Mouse (Mus musculus) CD8-positive naive resting alpha-beta T cell, adult 2 months (primary cell): ENCODE measurements around the gene Gga3.
"Not testable (repeated sequence)": the region's sequence is repeated elsewhere in the genome, so short reads cannot be mapped to it uniquely, and the experiment has no call there.

Experiments
- DNase-seq, 2 experiments: peaks; one replicate each; pipeline ENCODE4 v3.0.0; 2022; ENCODE audit warnings: low read depth in 2 of 2, low spot score in 2 of 2

The Gga3 gene

DNA sequence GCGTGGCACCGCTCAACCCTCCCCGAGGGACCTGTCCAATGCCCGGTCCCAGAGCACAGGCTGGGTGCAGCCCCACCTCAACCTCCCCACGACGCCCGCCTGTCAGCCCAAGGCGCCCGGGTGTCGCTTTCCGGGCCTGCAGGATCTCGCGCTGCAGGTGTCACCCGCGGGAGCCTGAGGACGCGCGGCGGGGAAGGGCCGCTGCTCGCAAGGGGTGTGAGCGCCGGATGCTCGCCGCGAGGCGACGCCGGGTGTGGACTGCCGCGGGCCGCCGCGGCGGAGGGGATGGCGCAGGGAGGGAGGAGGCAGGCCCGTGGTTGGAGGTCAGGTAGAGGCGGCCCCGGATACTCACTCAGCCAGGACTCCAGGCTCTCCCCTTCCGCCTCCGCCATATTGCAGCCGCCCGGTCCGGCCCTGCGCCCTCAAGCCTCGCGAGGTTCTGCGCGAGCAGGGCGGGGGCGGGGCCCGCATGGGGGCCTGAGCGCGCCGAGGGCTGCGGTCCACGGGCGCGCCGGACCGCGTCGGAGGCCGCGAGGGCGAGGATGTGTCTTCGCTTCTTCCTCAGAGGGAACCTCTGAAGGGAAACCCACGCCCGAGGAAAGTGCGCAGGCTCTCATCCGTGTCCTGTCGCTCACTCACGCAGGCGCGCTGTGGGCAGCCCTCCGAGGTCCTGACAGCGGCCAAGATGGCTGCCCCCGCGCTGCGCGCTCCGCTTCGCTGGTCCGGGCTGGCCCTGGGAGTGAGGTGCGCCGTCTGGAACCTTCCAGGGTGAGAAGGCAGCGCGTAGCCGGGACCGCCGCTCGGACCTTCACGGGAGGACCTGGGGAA lies at the start of gene Gga3, which contains the start of gene Mrps7:
Gene Gga3, minus strand, starts transcription at position 576 of the 828 bp plus-strand sequence.
Gene Mrps7, plus strand, starts transcription at position 450 of the 828 bp plus-strand sequence.
- peak; percentile 91 to 92 for DNase-seq

DNA sequence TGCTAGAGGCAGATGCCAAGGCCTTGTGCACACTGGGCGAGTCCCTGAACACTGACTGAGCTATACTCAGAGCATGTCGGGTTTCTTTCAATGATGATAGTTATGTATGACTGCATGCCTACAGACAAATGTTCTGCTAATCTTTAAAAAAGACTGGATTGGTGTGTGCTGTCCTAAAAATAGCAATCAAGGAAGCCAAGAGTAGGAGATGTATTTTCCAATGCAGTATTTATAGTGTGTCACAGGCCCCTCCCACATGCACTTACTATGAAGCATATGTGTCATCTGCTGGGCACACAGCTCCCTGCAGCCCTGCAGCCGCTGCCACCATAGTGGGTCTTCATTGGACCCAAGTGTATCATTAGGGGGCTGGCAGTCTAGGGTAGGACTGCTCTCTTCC lies 49.3 kb upstream of the Gga3 start:
- DNase-seq, result no peak

DNA sequence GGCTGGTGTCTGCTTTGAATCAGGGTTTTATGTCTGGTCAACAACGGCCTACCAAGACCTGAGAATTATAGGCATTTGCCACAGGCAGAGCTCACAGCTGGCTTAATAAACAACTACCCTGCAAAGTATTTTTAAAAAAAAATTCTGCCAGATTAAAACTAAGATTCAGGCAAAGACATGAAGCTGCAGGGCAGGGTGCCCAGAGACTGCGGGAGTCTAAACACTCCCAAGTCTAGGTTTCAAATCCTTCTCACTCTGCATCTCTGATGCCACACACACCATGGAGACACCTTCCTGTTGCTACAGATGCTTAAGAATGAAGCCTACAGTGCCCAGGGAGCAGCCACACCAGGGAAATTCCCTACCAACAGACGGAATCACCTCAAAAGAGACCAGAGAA lies 47.8 kb upstream of the Gga3 start:
- no peak for DNase-seq

DNA sequence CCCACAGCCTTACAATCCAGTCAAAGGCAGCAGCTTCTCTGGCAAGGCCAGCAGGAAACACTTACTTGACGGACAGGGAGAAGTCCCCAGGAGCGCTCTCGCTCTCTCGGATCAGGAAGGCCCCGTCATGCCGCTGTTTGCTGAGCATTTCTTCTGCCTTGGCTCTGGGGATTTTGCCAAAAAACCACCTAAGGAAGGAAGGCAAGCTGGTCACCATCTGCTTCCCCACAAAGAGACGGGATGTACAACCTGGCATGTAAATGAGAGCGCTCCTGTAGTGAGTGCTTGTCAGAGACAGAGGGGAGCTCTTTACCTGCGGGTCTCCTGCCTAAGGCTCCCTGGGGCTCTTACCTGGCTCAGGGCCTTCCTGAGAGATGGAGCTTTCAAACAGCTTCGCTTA lies 45.9 kb upstream of the Gga3 start:
- DNase-seq, result no peak

DNA sequence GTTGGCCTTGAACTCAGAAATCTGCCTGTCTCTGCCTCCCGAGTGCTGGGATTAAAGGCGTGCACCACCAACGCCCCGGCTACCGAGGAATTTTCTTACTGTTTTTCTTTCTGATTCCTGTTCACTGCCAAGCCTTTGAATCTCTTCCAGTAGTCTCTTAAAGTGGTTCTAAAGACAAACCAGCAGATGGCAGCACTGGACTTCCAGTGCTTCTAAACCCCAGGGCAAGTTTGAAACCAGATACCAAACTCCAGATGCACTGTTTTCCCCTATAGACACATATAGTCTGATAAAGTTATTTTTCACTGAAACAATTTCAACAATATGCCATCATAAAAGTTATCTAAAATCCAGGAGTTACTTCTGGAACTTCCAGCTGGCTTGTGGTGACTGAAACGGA lies 43.6 kb upstream of the Gga3 start:
- peak; percentile 48 to 67 for DNase-seq

DNA sequence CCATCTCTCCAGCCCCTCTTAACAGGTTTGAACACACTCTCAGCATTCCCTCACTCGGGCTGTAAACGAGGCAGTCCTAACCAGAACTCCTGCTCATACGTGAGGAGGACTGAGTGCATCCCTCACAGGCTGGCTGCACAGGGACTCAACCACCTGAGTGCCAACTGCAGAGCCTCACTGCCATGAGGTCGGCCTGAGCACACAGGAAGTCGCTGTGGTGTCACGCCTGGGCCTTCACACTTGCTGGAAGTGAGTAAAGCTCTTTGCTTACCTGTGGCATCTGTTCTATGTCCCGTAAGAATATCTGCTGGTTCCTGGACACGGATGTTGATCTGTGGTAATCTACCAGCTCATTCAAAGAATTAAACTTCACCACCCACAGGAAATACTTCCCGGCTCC lies 42.6 kb upstream of the Gga3 start:
- DNase-seq, result no peak

DNA sequence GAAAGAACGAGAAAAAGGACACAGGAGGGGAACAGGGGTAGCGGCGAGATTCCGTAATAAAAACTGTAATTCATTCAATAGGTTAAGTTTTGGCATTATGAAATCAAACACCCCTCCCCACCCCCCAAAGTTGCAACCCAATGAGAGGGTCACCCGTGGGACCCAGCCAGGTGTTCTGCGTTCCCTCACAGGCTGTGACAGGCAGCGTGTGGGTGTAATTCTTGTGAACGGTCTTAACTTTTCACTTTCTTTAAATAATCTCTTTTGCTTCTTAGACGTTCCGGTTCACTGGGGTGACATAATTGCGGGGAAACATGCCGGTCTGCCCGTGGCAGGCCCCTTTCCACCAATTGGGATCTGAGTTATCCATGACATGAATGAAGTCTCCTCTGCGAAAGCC lies 41.6 kb upstream of the Gga3 start:
- not testable (repeated sequence) for DNase-seq

DNA sequence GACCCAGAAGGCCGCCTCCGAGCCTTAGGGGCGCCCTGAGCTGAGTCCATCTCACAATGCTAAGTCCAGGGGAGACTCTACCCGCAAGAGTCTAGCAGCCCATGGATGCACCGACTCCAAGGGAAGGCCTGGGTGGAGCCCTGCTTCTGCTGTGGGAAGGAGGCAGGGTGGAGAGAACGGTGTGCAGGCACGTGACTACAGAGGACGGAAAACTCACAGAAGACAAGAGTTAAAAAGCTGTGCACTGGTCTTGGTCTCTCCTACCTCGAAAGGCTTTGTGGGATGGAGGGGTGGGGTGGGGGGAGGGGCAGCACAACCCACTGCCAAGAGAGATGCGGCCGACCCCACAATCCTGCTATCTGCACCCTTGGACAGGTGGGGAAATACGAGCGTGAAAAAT lies 40.5 kb upstream of the Gga3 start:
- no peak for DNase-seq

DNA sequence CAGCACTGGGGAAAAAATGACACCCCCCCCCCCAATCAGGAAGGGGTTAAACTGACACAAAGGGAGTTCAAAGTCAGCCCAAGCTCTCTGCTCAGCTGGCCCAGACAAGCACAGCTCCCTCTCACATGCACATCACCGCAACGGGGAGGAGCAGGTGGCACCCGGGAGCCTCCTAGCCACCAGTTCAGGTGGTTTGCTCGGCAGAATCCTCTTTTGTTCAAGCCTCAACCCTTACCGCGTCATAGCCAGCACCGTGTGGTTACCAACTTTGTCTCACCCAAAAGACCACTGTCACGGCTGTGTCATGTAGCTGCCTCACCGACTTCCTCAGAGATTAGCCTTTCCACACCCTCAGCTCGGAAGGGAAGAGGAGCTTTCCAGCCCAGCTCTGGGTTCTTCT lies 39.4 kb upstream of the Gga3 start:
- DNase-seq, result peak; percentile 47 to 50

DNA sequence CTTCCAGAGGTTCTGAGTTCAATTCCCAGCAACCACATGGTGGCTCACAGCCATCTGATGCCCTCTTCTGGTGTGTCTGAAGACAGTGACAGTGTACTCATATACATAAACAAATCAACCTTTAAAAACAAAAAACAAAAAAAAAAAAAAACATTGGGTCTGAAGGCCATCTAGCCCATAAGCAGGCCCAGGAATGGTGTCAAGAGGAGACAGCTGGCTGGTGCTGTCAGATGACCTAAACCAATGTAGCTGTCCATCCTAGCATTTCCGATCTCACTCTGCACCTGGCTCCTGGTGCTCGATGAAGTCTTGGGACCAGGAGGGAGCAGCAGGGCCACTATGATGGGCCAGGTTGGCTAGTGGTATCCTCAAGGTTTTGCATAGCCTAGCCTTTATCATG lies 38.9 kb upstream of the Gga3 start:
- no peak for DNase-seq

DNA sequence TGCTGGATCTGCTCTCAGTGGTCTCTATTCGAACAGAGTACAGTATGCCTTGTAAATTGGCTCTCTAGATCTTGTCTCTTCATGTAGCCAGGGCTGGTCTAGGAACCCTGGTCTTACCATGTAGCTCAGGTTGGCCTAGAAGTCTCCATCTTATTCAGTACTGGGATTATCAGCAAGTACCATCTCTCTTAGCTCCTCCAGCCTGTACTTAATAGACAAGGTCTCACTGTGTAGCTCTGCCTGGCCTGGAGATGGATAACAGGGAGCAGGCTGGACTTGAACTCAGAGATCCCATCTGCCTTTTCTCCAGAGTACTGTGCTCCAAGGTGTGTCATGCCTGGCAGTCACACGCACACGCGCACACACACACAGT lies 37.8 kb upstream of the Gga3 start:
- DNase-seq, result no peak

DNA sequence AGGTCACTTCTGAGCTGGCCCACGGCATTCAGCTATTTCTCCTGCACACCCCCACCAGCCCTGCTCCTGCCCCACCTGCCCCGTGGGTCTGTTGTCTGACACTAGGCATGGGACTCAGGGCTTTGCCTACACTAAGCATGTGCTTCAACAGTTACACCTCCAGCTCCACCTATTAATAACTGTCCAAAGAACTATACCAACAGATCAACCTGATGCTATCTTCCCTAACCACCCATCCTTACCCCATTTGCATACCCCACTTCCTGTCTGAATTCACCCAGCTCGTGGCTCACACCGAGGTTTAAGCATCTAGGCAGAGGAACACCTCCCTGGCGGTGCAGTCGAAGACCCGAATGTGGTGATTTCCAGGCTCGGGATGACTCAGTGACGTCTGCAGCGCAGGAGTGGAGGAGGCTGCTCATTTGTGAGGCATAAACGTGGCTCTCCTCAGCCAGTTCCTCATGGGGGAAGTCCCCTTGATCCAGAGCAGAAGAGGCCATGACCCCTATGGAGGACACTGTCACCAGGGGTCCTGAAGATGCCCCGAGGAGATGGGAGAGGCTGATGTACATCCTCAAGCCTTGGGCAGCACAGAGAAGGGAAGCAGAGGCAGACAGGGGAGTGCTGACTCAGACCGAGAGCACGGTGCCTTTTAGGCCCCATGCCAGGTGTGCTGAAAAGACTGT lies 37.3 kb upstream of the Gga3 start:
- DNase-seq, result peak; percentile 68 to 69

DNA sequence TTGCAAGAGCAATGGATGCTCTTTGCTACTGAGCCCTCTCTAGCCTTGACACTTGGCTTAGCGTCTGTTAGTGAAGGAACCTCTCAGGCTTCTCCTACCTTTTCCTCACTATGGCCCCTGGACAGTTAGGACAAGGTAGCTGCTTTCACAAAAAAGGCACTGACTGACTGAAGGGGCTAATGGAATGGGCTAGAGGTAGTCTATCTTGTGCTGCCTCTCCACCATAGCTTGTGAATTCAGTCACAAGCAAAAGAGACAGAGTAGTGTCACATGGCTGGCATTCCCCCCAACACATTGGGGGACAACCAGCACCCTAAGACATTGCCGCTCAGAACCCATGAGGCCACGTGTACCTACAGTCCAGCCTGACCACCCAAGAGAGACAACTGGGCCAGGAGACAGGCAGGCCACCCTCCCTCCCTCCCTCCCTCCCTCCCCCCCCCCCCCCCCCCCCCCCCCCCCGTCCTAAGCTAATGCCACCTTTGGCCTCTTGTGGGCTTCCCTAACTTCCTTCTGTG lies 36.5 kb upstream of the Gga3 start:
- no peak for DNase-seq

DNA sequence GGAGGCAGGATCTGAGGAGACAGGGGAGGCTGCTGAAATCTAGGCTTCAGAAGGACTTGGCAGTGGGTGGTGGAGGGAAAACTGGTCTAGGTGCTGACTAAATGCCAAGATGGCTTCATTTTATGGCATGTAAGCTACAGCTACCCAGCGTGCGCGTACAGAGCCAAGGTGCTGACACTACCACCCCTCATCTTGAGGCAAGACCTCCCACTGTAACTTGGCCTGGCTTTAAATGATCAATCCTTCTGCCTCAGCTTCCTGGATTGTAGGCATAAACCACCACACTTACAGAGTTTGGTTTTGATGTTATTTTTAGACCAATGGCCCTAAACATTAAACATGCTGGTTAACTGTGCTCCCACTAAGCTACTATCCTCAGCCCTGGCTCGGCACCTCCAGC lies 35.7 kb upstream of the Gga3 start:
- DNase-seq, result no peak

DNA sequence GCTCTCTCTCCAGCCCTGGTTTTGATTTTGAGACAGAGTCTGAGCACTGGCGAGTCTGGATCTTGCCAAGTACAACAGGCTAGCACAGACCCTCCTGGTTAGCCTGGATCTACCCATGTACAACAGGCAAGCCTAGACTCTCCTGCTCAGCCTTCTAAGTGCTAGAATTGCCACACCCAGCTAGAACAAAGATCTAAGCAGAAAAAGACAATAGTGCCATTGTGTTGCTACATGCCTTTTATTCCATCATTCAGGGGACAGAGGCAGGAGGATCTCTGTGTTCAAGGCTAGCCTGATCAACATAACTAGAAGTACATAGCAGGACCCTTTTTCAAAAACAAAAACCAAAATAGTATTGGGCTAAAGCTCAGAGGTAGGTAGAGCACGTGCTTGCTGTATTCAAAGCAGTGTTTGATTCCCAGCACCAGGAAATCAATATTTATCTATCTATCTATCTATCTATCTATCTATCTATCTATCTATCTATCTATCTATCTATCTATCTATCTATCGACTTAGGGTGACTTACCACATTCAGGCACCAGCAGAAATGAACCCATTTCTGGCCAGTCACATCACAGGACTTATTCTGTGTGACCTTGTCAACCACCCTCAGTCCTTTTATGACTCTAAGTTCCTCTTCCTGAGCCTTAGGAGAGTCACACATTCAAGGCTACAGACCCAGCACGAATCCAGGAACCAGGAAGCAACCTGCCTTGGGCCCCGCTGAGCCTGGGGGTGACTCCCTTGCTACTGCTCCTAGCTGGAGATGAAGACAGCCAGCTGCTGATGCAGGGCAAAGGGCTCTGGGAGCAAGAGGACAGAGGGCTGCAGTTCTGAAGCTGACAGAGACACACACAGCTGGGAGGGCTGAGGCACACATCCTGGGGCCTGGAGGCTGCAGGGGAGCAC lies 34.9 kb upstream of the Gga3 start:
- DNase-seq, result no peak

DNA sequence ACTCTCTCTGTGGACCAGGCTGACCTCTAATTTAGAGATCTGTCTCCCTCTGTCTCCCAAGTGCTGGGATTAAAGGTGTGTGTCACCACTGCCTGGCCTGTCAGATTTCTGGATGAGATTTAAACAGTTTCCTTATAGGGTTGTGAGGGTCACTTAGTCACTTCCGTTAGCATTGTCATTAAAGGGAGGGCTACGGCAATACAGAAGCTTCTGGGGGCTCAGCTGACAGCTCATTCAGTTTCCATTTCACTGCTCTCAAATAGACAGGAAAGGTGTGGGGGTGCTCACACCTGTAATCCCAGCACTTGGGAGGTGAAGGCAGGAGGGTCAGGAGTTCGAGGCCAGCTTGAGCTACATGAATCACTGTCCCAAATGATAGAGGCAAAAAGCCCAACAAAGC lies 33.1 kb upstream of the Gga3 start:
- no peak for DNase-seq

DNA sequence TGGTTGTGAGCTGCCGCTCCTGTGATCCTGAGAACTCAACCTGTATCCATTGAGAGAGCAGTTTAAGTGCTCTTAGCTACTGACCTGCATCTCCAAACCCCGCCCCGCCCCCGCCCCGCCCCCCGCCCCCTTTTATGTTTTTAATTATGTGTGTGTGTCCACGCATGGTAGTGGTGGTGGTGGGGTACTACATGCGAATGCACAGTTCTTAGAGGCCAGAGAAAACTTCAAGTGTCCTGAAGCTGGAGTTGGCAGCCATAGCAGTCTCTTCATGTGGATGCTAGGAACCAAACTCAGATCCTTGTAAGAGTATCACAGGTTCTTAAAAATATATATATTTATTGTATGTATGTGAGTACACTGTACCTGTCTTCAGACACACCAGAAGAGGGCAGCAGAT lies 31.6 kb upstream of the Gga3 start:
- no peak for DNase-seq

DNA sequence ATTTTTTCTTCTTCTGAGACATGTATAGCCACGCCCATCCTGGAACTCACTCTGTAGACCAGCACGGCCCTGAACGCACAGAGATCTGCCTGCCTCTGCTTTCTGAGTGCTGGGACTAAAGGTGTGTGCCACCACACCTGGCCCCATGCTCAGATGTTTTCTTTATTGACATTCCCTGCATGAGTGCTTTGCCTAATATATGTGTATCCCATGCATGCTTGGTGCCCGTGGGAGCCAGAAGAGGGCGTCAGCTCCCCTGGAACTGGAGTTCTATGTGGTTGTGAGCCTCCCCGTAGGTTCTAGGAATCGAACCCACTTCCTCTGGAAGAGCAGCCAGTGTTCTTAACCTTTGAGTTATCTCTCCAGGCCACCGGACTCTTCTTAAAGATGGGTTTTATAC lies 31.2 kb upstream of the Gga3 start:
- DNase-seq, result no peak

DNA sequence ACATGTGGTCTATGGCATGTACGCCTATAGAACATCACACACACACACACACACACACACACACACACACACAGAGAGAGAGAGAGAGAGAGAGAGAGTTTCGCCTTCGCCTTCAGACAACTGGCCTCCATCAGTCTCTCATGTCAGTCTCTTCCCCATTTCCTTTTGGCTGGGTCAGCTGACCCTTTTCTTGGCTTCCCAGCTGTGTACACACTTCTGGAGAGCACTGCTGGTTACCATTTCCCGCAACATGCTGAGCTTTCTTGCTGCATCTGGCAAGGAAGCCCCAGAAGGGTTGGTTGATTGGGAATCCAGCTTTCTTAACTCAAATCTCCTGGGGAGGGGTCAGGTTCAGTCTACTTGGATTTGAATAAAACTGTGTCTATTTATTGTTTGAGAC lies 30.3 kb upstream of the Gga3 start:
- DNase-seq, result no peak

DNA sequence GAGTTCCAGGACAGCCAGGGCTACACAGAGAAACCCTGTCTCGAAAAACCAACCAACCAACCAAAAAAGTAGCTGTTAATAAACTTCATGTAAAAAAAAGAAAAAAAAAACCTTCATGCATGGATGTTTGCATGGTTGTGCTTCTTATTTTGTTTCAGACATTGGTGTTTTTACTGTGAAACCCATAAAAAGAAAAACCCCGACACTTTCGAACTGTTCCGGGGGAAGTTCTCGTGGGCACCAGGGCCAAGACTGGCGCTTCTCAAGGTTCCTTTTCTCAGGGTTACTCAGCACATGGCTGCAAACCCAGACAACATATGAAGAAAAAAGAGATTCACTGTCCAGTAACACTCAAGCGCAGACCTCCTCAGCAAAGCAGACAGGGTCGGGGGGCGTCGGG lies 29.0 kb upstream of the Gga3 start:
- DNase-seq, result no peak

DNA sequence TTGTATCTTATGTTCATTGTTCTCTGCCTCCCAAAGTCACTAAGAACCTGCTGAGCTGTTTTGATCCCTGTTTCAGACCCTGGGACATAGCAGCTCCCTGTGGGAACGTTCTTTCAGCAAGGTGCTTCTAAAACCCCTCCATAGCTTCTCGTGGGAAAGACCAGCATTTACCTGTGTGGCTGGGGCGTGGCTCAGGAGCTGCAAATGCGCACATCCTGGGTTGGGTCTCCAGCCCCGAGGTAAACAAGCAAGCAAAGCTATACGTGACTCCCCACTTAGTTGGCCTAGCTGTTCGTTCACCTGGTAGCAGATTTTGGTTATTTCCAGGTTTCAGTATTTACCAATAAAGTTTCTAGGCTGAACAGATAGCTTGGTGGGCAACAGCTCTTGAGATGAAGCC lies 28.4 kb upstream of the Gga3 start:
- no peak for DNase-seq

DNA sequence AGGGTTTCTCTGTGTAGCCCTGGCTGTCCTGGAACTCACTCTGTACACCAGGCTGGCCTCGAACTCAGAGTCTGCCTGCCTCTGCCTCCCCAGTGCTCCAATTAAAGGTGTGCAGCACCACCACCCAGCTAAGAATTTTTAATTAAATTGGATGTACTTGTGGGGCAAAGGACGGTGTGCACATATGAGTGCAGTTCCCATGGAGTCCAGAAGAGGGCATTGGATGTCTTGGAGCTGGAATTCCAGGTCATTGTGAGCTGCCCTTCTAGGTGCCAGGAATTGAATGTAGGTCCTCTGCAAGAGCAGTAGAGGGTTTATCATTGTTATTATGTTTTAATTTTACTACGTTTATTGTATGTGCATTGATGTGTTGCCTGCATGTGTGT lies 27.6 kb upstream of the Gga3 start:
- no peak for DNase-seq
